Mouse (Mus musculus) E14TG2a.4 (cell line): ENCODE results near the gene Fgf3.

Experiments
- CTCF ChIP-seq: conservative IDR thresholded peaks from 2 replicates; pipeline ENCODE4 v1.5.1; 2014; ENCODE audit warnings: low read length
- NANOG ChIP-seq: IDR thresholded peaks from 2 replicates; pipeline ENCODE4 v1.6.1; 2014; ENCODE audit warnings: borderline replicate concordance, low read length, mixed read lengths

GRCm38 (mm10) chr7:144807976-144808577 is 29.8 kb upstream of the Fgf3 start:
- TF ChIP-seq CTCF (no peak), NANOG (no peak)
